Mouse (Mus musculus) B cell, adult 2 months (primary cell): ENCODE measurements around the gene D10Jhu81e.
"Not testable (repeated sequence)": the region's sequence is repeated elsewhere in the genome, so short reads cannot be mapped to it uniquely, and the experiment has no call there.

Experiments
- DNase-seq, 2 experiments: peaks; one replicate each; pipeline ENCODE4 v3.0.0; 2022

D10Jhu81e gene

GRCm38 (mm10) chr10:78169281-78170042, at the start of gene D10Jhu81e:
Gene D10Jhu81e (minus strand): TSS chr10:78169782.
- DNase-seq: peak; percentile 100

- DNase-seq: no peak
Measured at GRCm38 (mm10) chr10:78218576-78218975, 49.0 kb upstream of the D10Jhu81e start.

DNA sequence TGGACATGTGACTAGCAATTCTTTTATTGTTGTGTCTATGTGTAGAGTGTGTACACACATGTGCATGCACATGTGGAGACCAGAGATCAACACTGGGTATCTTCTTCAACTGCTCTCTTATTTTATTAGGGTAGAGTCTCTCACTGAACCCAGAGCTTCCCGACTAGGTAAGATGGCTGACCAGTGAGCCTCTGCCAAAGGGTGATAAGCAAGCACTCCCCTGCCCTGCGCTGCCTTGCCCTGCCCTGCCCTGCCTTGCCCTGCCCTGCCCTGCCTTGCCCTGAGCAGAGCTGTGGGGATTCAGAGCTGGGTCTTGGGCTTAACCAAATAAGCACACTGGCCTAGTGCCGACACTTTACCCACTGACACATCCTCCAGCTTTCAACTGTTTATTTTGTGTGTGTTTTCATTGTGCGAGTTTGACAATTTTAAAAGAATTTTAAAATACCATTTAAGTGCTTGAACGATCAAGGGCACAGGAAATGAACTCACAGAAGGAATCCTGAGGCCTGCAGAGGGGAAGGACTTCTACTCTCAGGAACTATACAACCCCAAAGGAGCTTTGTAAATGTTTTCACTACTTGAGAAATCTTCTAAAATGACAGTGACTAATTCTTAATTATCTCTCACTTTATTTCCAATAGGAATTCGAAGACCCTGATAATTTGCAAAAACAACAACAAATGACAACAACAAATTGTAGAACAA, 46.9 kb upstream of the D10Jhu81e start:
- DNase-seq: no peak

GRCm38 (mm10) chr10:78214371-78214770, 44.8 kb upstream of the D10Jhu81e start:
- no peak for DNase-seq

DNA sequence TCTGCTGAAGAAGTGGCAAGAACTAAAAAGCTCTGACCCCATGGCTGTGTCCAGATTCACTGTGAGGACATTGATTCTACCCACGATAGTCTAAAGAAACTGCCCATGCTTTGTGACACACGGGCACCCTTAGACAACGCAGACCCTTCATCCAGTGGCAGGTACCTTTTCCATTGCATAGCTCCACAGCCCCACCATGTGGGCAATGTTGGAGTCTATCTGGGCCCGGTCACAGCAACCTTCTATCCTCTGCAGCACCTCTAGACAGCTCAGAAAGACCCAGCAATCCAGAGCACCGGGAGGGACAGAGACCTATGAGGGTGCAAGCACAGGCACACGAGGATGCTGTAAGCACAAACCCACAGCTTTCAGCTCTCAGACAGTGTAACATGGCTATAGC, 41.7 kb upstream of the D10Jhu81e start:
- DNase-seq: peak; percentile 54 to 61

- no peak for DNase-seq
Measured at GRCm38 (mm10) chr10:78201182-78201581, 31.6 kb upstream of the D10Jhu81e start.

DNA sequence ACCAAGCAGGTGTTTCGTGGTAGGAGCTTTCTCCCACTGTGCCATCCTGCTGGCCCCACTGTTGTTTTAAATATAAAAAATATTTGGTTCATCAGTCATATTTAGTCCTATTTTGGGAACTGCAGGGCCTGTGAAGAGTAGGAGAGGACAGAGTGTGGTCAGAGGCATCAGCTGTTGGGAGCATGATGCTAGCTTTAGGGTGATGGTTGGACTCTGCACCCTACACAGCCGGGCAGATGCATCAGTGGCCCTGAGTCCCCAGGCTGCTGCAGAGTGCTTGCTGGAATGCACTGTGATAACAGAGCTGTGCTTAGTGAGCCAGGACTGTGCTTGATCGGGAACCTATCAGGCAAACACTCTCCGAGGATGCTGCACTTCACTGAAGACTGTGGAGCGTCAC, 23.4 kb upstream of the D10Jhu81e start:
- no peak for DNase-seq

DNA sequence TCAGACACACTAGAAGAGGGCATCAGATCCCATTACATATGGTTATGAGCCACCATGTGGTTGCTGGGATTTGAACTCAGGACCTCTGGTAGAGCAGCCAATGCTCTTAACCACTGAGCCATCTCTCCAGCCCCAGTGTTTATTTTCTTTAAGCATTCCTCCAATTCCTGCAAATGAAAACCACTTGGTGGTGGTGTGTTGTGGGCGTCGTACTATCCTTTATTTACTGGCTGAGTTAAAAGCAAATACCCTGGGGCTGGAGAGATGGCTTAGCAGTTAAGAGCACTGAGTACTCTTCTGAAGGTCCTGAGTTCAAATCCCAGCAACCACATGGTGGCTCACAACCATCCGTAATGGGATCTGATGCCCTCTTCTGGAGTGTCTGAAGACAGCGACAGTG, 16.5 kb upstream of the D10Jhu81e start:
- not testable (repeated sequence) for DNase-seq

GRCm38 (mm10) chr10:78185381-78185725, 15.8 kb upstream of the D10Jhu81e start:
- DNase-seq: no peak

DNA sequence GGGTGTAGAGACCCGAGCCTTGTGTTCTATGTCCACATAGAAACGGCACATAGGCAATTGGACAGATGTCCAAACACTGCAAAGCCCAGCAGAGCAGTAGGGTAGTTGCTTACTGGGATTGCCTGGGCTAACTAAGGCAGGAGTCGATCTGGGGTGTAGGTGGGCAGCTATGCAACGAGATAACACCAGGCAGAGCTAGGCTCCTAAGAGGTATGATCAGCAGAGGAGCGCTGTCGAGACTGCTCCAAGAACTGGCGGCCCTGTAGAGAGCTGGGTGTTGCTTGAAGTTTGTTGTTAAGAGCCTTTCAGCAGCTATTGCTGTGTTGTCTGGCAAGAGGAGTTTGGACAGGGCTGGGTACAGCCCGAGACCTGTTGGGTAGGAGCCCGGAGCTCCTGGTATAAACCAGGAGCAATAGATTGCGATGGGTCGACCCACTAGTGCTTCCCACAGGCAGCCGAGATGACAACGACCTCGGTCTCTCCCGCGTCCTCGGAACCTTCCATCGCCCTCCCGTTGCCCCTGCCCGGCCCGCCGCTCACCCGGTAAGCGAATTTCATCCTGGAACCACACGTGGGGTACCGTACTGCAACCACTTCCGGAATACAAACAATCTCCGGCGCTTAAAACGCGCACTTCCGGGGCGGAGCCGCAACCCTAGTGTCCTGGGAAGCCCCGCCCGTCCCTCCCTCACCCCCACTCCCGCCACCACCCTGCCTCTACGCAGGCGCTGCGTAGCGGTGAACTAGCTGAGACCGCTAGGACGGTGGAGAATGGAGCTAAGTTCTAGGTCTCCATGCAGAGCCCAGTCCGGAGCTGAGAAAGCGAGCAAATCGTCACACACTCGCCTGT, 15.2 kb upstream of the D10Jhu81e start, which contains the start of gene Pwp2:
Gene Pwp2, minus strand, starts transcription at position 619 of the 850 bp plus-strand sequence.
- peak; percentile 93 to 94 for DNase-seq

GRCm38 (mm10) chr10:78183577-78183976, 14.0 kb upstream of the D10Jhu81e start:
- DNase-seq: no peak

DNA sequence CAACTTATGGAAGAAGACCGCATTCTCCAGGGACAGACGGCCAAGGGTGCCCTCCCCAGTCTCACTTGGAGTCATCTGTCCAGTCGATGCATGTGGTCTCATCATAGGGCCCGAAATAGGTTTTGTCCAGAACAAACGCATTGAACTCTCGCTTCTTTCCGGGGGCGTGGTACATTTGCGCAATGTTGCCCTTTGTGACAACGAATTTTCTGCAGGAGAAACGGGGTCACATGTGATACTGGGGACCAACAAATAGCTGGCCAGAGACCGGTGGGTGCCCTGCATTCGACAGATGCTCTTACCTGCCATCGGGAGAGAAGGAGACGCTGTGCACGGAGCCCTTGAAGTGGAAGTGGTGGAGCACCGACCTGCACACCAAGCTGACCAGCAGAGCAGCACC, 12.7 kb upstream of the D10Jhu81e start:
- no peak for DNase-seq

- no peak for DNase-seq
Measured at GRCm38 (mm10) chr10:78174474-78174873, 4.9 kb upstream of the D10Jhu81e start.

DNA sequence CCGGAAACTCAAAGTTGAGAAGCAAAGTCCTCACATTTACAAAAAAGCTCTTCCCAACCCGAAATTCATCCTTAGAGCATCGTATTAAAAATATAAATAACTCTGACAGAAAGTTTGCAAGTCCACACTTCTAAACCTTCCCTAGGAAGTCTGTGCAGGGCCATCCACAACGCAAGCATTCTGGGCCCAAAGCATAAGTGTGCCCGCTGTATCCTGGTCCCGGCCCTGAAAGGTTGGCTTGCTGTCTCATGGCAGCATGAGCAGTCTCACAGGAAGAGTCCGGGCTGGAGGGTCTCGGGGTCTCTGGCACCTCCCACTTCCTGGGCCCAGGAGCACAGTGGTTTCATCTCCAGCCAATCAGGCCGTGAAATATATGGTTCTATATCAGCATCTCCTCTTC, 2.0 kb upstream of the D10Jhu81e start:
- DNase-seq: no peak

DNA sequence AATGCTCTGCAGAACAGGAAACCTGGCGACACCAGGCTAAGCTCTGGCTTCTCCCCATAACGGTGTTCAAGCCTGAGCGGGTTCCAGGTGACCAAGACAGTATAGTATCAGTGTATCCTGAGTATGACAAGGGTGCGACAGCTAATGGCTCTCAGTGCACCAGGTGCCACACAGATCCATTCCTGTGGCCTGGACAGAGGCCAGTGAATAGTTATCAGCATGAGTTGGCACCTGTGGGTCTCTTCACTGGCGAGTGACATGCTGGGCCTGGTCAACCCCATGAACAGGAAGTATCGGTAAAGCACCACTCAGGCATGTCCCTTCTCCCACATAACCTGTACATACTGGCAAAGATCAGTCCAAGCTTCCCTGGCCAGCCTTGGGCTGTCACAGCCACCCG, 1.5 kb upstream of the D10Jhu81e start:
- no peak for DNase-seq

GRCm38 (mm10) chr10:78170445-78170844, 863 bp upstream of the D10Jhu81e start:
- DNase-seq: no peak

DNA sequence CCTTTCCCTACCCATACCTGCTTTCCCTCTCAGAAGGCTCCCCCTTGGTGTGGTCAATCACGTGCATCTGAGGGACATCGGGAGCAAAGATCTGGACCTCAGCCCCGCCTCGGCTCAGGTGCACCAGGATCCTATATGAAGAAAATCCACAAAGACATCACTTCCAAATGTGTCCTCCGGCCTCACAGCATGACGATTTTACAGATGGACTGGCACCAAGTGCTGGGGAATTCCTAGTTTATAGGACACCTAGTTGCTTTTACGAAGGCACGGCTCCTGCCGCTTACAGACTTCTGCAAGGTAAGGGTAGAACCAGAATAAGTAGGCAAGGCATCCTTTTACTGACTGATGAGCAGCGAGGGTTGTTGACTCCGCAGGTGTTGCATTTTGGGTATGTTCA, 790 bp downstream of the D10Jhu81e start:
- DNase-seq: no peak

DNA sequence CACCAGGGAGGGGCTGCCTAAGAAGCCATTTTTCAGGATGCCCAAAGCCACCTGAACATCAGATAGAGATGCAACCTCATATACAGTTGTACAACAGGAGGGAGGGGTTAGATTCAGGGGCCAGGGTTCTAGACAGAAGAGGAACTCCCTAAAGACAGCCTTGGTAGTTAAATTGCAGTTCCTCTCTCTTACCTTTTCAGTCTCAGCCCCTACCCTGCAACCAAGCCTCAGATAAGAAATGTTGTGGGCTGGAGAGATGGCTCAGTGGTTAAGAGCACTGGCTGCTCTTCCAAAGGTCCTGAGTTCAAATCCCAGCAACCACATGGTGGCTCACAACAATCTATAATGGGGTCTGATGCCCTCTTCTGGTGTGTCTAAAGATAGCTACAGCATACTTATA, 1.8 kb downstream of the D10Jhu81e start:
- DNase-seq: no peak

DNA sequence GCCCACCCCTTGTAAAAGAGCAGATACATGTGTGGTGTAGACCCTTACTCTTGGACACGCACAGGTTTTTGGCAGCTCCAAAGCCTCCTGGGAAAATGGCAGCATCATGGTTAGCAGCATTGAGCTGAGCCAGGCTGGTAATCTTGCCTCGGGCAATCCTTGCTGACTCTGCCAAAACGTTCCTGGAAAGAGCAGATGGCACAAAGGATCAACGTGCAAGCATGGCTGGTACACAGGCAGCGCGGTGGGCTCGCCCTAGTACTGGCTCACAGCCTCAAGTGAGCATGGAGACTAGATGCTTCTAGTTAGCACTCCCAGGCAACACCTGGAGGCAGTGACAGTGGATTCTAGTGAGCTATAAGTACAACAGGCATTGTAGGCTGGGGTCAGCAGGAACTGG, 2.2 kb downstream of the D10Jhu81e start:
- no peak for DNase-seq

DNA sequence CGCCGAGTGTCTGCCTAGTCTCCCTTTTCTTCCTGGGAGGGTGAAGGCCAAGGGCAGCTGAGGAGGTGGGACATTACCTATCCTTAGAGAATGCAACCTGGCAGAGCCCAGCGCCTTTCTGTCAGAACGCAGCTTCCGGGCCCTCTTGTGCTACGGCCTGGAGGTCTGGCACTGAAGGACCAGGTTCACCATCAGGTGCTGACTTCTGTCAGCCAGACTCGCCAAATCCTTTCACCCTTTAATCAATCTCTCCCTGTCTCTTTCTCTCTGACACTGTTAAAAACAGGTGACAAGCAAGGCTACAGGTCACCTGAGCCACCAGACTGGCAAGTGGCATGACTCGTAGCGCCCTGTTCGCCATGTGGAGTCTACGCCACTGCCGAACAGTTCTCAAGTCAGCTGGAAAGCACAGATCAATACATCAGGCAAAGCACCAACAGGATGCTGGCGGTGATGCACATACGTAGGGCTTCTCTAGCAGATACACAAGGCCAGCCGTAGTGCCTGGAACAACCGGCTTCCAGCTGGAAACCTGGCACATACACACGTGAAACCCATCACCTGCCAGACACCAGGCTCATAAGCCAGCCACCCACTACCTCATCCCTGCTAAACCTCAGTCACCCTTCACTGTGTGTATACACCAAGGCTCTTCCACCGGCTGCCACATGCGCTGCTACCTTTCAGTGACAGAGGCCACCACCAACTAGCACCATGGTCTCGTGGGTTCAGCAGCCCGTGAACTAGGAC, 4.2 kb downstream of the D10Jhu81e start:
- DNase-seq: no peak

DNA sequence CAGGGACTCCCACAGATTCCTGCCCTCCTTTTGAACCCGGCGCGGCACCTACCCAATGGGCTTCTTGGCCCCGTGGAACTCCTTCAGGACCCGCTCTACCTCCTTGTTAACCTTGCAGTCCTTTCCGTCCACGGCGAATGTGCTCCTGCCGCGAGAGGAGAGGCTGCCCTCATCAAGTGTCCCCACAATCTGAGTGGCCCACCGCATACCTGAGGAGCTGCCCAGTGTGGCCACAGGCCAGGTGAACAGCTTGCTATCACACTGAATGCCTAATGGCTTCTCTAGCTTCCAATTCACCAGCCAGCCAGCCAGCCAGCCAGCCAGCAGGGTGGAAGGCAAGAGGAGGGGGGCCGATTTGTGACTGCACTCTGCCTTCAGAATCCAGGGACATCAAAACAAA, 4.8 kb downstream of the D10Jhu81e start:
- DNase-seq: no peak

GRCm38 (mm10) chr10:78163923-78164322, 5.7 kb downstream of the D10Jhu81e start:
- peak; percentile 86 to 87 for DNase-seq

- DNase-seq: no peak
Measured at GRCm38 (mm10) chr10:78163241-78163640, 6.3 kb downstream of the D10Jhu81e start.
